Mouse (Mus musculus): ENCODE data around the gene Svopl.

Svopl gene

DNA sequence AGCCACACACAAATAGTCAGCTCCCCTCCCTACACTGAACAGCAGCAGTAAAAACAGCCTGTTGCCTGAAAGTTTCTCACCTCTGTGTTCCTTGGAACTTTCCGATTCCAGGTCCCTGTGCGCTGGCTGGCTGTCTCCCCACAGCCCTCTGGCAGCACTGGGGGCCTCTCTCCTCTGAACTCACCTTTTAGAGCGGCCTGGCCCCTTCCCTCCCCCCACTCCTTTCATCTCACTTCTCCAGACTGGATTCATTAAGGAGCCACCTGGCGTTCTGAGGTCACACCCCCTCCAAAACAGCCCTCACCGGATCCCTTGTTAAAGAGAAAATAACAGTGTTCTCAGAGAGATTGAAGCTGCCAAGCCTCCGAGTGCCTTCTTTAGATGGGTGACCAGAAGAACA is at the start of gene Svopl:
Gene Svopl (minus strand): TSS at position 159 of the 400 bp plus-strand sequence.
- no peak for DNase-seq (ENCODE audit: low spot score)

GRCm38 (mm10) chr6:38094701-38095100 is 47.9 kb upstream of the Svopl start:
- DNase-seq (ENCODE audit: low spot score): no peak

DNA sequence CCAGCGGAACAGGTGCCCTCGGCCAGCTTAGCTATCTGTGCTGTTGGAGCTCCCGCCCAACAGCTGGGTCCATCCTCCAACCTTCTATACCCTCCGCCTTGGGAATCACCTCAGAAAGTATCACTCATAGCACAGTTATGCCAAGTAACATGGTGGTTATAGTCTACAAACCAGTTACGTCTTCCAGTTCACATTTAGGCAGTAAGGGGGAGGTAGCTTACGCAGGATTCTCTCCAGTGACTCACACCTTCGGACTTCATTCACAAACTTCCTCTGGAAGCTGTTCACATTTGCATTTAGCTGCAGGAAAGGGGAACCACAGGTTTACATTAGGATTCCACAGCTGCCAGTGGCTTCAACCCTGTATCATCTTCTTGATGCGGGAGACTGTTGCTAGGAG is 45.7 kb upstream of the Svopl start:
- no peak for DNase-seq (ENCODE audit: low spot score)

DNA sequence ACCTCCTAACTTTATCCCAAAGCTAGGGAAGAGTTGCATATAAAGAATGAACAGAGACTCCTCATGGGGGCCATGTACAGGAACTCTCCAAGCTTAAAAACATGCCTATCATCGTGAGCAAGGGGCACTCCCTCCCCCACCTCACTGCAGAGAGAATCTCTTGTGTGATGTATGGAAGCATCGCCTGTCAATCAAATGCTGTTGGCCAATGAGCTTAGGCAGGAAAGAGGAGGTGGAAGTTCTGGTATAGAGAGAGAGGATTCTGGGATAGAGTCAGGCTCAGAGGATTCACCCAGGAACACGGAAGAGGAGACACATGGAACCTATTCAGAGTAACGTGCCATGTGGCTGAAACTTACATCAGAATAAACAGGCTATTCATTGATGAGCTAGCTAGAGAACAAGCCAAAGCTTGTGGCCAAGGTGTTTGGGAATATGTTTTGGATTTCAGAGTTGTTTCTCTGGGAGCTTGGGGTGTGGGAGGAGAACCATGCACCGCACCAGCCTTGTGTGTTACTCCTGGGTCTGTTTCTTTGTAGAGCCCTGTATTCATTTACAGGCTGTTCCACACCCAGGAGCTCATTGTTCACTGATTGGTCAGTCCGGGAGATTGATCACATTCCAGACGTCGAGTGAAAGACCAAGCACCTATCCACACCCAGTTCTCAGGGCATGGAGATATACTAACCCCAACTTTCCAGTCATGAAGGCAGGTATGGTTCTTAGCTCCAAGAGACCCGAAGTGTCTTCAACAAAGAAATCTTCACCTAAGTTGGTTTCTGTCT is 40.6 kb upstream of the Svopl start:
- DNase-seq (ENCODE audit: low spot score): no peak

DNA sequence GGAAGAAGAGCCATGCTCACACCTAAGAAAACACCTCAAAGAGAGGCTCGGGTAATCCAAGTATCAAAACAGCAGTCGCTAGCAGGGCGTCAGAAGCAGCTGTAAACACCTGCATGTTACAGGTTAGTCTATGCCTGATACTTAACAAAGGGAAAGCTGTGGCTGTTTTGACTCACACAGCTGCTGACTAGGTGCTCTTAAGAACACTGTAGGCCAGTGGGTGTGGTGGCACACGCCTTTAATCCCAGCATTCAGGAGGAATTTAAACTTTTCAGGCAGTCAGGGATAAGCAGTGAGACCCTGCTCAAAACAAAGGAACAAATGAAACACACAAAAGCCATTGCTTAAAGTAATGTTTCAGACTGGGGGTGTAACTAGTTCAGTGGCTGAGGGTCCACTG is 36.4 kb upstream of the Svopl start:
- no peak for DNase-seq (ENCODE audit: low spot score)

GRCm38 (mm10) chr6:38081727-38082341 is 35.0 kb upstream of the Svopl start:
- no peak for DNase-seq (ENCODE audit: low spot score)

DNA sequence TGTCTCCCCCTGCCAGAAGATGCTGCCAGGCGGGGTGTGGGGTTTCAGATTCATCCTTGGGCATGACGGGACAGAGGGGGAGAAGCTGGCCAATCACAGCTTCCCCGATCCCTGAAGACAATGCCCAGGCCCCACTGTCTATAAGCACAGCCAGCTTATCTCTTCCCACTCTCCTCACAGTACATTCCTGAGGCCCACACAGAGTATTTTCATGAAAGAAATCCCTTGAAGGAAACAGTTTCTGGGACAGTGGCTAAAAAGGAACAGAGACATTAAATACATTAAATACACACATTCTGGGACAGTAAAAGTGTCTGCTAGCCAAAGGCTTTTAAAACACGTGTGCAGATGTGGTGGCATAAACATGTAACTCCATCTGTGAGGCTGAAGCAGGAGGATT is 33.6 kb upstream of the Svopl start:
- no peak for DNase-seq (ENCODE audit: low spot score)

GRCm38 (mm10) chr6:38073592-38073991 is 26.8 kb upstream of the Svopl start:
- no peak for DNase-seq (ENCODE audit: low spot score)

DNA sequence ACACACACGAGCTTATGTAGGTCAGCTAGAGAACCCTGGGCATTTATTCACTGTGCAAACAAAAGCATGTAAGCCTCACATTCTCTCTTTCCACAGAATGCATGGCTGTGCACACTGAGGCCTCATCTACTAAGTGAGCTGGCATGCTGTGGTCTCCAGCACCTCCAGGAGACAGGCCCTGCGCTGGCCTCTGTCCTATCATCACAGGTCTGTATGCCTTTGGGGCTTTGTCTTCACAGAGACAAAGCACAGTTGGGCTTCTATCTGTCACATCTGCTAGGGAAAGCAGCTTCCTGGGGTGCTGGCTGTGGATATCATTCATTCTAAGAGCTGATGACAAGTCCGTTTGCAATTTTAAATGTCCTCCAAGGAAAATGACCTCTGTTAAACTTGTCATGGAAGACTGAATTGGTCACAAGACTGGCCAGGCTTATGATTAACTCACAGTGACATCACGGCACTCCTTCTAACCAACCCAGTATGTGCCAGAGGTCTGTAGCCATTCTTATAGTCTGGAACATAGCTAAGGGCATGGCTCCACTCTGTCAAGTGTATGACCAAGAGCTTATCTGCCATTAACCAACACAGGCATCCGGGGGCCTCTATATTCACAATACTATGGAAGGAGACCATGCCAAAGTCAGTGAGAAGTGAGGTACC is 25.5 kb upstream of the Svopl start:
- no peak for DNase-seq (ENCODE audit: low spot score)

- no peak for DNase-seq (ENCODE audit: low spot score)
These were observed 24.5 kb upstream of the Svopl start for GRCm38 (mm10) chr6:38071256-38071655.

DNA sequence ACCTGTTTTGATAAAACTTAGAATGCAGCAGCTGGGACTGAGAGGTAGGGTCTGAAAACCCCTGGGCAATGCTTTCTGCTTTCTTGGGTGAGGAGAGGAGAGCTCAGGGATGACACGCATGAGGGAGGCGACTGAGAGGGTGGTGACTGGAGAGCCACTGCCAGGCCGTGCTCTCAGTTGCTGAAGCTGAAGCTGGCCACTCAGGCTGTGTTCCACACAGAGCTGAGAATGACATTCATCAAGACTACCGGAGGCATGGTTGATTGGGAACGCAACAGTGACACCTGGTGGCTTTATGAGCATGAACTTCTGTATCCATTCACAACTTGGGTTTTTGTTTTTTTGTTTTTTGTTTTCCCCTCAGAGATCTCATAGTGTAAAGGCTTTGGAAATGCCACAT is 19.4 kb upstream of the Svopl start:
- peak; percentile 38 for DNase-seq (ENCODE audit: low spot score)

DNA sequence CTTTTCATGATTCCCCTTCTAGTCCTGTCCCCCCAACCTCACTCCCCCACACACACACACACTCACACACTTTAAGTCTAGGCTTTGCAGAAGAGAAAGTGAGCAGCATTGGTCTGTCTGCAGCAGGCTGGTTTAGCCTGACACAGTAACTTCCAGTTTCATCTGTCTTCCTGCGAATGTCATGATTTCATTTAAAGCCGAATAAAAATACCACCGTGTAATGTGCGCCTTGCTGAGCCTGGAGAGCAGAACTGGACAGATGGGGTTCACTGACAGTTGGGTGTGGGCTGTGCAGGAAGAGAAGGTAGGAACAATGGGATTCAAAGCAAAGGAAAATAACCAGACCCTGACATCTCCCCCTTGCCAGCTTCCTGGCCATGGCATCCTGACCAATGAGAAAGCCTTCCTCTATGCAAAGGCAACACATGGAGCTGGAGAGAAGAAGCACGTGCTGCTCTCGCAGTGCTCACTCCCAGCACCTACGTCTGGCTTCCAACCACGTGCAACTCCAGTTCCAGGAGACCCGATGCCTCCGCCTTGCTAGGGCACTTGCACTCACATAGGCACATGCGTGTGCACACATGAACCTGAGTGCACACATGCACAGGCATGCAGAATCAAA is 18.8 kb upstream of the Svopl start:
- no peak for DNase-seq (ENCODE audit: low spot score)

GRCm38 (mm10) chr6:38065122-38065500 is 18.3 kb upstream of the Svopl start:
- DNase-seq (ENCODE audit: low spot score): no peak

DNA sequence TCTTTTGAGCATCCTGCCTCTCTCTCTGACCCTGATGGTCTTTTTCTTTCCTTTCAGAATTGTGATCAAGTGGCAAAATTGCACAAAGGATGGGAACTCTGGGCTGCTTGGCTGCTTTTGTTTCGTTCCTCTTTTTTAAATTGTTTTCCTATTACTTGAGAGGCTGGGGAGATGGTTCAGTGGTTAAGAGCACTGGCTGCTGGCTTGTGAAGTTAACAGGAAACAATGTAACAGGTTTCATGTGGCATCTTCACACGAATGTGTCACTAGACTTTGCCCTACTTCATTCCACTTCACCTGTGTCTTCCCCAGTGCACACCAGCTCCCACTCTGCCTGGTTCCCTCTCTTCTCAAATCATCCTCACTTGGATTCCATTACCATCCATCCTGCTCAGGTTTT is 17.8 kb upstream of the Svopl start:
- no peak for DNase-seq (ENCODE audit: low spot score)

DNA sequence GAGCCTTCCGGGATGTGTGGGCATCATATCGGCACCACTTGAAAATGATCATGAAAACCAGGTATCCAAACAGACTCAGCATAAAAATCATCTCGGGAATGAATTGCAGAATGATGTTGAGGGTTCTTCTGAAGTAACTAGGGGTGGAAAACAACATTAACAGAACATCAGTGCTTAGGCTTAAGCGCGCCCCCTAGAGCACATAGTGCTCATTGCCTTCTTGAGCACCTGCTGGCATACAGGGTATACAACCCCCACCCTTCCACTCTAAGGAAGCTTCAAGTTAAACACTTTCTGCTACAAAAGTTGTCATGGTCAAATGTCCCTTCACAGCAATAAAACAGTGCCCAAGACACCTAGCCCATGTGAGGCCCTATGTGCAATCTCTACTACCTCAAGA is 12.0 kb upstream of the Svopl start:
- no peak for DNase-seq (ENCODE audit: low spot score)

GRCm38 (mm10) chr6:38055471-38056330 is 8.9 kb upstream of the Svopl start:
- DNase-seq (ENCODE audit: low spot score): no peak

- no peak for DNase-seq (ENCODE audit: low spot score)
These were observed 2.8 kb upstream of the Svopl start for GRCm38 (mm10) chr6:38049601-38050000.

DNA sequence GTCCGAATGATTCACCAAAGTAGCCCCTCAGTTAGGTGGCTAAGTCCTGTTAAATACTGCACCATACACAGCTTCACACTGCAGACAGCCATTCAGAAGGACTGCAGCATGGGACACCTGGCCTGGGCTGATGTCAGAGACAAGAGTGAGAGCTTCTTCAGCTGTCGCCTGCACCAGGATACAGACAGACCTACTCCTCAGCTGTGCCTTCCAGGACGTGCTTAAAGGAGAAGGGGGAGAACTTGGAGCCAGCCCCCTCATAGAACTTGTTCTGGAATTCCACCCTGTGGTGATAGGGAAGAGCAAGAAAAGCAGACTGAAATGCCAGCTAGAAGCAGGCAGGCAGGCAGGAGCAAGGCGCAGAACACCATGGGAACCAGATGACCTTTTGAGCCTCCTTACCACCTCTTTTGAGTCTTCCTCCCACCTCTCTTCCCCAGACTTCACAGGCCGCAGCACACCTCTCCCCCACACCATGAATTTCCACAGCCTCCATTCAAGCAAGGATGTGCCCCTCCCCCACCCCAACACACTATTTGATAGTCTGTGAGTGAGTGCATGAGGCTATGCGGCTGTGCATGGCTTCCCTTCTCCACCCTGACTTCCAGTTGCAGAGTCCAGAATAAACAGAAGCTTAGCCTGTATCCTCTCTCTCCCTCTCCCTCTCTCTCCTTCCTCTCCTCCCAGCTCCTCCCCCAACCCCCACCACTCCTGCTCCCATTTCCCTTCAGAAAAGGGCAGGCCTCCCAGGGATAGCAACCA is 2.2 kb upstream of the Svopl start:
- no peak for DNase-seq (ENCODE audit: low spot score)

DNA sequence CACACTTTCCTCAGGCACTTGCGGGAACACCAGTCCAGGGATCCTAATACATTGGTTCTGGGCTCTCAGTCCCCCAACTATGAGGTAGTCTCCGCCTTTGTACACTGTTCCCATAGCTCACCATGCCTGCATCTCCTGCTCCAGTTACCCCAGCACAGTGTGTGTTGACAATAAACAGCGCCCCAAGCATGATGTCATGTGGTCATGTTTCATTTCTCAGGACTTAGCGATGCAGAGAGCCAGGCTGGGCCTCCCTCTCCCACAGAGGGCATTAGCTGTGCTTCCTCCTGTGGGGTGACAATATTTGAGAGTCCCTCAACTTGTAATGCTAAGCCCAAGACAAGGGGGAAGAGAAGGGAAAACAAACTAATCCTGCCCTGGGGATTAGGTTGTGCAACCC is 1.2 kb upstream of the Svopl start:
- DNase-seq (ENCODE audit: low spot score): no peak

DNA sequence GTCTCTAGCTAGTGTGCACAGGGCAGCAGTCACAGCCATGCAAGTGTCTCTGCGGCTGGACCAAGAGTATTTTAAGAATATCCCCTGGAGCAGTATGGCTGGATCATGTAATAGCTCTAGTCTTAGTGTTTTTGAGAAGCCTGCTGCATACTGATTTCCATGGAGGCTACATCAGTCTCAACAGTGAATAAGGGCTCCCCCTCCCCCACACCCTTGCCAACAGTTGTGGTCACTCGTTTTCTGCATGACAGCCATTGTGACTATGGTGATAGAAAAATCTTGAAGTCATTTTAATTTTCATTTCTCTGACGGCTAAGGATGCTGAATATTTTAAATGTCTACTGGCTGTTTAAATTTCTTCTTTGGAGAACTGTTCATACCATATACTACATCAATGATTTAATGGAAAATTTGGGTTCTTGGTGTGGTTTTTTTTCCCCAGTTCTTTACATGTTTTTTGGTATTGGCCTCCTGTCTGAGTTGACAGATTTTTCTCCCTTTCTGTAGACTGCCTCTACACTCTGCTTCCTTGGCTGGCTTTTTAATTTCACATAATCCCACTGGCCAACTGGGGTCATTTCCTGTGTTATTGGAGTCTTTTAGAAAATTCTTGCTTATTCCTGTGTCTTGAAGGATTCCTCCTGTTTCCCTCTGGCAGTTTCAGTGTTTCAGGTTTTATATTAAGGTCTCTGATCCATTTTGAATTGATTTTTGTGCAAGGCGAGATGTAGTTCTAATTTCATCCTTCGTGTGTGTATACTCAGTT is 13.8 kb downstream of the Svopl start:
- DNase-seq (ENCODE audit: low spot score): no peak
